Mouse (Mus musculus) testis, postnatal 14 days (tissue): ENCODE results near the gene Fez2.

Experiments used
- DNase-seq: peaks from one replicate; pipeline ENCODE4 v3.0.0; 2021; ENCODE audit warnings: low spot score

Fez2 gene

DNA sequence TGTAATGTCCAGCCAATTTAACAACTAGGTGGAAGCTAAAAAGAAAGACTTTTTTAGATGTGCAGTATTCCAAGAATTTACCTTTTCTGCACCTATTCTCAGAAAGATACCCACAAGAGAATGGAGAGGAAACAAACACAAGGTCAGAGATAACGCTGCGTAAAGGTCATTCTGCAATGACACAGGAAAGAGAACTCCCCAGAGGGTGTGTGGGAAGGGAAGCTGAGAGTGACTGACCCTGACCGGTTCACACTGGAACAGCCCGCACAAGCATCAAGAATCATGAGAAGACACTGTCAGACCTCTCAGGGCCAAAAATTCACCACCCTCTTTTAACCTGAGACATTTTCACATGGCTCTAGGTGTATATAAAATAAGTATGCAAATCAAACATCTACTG is 10.4 kb downstream of the Fez2 start:
- DNase-seq, result no peak

DNA sequence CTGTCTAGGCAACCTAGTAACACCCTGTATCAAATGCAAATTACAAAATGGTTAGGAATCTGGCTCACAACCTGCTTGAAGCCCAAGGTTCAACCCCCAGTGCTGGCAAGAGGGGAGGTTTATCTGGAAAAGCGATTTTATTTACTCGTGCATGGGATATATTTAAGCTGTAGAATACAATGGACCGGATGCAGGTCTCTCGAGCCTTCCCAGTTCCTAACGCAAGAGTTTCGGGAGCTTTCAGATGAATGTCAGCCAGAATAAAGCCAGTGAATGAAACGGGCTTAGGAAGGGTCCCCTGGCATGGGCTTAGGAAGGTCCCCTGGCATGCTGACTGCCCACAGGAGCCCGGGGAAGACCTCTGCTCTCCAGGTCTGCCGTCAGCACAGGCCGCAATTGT is 11.1 kb downstream of the Fez2 start:
- DNase-seq, result no peak

DNA sequence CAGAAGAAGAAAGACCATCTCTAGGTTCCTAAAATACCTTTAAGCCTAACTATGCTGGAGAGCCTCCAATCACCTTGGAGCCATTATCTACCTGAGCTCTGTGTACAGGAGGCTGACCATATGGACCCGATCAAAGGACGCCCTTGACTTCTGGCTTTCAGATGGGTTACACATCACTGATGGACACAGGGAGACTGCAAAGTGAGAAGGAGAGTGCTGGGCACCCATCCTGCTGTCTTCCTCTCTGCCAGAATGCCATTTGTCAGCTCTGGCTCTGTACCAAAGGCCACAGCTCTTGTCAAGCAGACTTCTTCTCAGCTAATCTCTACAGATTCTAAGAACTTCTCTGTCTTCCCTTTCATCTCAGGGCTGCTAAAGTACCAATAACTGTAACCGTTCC is 12.6 kb downstream of the Fez2 start:
- no peak for DNase-seq

DNA sequence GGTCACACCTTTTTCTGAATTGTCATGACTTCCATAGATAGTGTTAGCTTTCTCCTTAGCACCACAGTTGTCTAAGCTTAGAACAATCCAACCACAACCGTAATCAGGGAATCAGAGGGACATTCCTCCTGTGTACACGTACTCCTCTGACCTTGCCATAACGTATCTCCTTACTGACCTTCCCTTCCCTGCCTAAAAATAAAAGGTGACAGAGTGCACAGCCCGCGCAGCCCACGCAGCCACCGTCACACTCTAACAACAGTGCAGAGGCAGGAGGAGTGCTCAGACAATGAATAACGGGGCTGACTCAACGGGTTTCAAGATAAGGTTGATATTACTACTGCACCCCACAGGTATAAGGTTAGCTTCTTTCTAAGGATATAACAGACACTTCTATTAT is 14.1 kb downstream of the Fez2 start:
- DNase-seq, result no peak

DNA sequence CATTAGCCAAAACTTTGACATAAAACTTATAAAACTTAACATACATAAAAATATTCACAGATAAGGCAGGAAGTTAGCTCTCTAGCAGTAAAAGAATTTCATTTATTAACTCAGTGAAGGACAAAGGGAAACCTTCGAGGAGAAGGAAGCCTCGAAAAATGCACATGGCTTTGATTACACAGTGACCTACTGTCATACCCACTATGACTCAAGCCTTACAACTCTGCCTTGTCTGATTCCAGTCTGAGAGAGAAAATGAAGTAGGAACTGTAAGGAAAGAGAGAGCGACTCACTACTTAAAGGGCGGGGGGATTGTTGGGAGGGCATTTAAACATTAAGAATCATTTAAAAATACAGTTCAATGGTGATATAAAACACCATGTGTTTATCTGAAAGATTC is 14.7 kb downstream of the Fez2 start:
- DNase-seq, result no peak

DNA sequence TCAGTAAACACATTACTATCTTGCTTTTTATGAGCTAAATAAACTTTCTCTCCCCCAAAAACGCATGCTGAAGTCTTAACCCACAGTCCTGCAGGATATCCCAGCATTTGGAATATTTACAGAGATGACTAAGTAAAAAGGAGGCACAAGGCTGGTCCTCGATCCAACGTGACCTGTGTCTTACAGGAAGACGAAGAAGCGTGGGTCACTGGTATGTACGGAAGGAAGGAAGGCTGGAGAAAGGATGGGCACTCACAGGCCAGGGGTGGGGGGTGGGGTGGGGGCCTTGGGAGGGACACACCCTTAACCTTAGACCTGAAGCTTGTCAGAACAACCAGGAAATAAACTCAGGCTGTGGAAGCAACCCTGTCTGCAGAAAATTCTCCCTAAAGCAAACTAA is 15.8 kb downstream of the Fez2 start:
- DNase-seq, result no peak

DNA sequence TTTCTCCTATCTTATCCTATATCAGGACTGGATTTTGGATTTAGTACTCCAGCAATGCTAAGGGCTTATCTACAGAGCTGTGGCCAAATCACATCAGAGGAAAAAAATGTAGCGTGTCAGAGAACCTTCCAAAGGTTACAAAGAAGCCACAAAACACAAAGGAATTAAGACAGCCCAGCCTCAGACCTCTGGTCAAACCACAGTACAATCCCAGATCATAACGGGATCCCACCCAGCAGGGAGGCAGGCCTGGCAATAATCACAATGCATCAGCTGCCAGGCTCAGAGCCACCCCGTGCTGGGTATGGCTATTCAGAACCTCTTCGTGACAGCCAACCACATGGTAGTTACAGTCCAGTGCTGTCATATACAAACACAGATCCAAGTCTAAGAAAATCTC is 16.2 kb downstream of the Fez2 start:
- DNase-seq, result no peak

DNA sequence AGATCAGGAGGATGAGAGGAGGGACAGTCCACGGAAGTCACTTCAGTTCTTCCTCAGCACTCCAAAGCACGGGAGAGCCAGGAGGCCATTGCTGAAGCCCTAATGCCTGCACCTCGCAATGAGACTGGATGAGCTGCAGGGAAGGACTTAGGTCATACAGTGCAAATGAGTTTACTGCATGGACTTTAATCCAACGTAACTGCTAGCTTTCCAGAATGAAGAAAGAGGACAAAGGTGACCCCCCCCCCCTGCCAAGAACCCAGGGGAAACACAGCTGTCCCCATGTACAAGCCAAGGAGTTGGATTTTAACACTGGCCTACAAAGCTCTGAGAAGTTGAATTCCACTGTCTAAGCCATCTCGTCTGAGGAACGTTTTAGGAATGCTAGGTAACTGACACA is 16.6 kb downstream of the Fez2 start:
- DNase-seq, result no peak

DNA sequence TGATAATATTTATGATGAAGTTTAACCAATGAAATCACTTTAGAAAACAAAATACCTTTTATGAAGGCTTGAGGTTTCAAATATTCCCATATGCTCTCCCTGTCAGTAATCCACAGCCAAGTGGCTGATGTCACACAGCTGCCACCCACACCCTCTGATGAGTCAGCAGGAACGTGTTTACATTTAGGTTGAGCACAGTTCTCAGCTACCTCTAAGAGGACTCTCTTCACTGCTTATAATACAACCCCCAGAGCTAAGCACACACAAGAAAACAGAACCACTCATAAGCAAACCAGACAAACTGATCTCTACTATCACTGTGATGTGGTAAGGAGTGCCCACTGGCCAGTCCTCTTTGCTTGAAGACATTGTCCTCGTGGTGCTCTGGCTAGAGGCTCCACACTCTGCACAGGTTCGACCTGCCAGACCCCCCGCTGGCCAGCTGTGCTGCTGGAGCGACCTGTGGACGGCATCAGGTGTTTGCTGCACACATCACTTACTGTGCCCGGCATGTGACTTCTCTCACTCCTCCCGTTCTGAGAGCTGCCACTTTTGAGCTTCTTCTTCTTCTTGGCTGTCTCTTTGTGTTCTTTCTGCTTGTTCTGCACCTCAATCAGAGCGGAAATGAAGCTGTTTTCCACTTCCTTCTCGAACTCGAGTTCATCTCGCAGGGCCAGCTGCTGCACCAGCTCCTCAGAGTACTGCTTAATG is 17.7 kb downstream of the Fez2 start:
- no peak for DNase-seq

DNA sequence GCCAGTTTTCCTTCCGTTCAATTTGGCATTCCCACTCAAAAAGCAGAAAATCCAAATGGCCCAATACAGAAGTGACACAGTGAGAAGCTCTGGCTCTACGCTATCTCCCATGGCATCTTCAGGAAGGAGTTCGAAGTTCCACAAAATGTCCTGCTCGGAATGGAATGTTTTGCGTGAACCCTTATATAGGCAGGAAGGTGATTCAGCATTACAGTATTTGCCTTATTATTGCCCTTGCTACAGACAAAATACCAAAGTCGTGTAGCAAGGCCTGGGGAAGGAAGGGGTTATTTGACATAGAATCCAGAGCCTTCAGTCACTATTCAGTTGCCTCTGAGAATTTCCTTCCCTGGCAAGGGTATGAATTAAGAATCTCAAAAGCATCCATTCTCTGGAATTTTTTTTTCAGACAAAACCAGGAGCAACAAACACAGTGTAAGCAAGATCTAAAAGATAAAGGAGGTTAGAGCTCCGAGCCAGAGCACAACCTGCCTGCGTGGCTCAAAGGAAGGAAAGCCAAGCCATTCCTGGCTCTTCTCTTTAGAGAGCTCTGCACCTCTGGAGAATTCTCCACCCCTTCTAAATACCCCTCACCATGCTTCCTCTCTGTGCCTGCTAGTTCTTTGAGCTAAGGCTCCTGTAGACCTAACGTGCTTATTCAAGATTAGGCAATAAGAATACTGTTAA is 25.4 kb downstream of the Fez2 start:
- no peak for DNase-seq

DNA sequence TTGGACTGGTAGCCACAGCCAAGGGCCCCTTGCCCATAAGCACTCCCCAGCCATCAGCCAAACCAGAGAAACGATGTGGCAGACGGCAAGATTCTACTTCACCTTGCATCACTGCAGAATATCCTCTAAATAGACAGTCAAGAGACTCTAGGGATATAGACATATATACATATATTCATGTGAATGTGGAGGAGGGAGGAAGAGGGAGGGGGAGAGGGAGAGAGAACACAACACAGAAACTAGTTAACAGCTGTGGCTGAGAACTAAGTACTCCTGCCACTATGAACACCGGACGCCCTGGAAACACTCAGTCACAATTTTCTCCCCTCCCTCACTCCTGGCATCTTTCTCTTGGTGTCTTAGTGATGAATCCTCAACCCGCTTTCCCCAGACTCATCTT is 28.4 kb downstream of the Fez2 start:
- no peak for DNase-seq

DNA sequence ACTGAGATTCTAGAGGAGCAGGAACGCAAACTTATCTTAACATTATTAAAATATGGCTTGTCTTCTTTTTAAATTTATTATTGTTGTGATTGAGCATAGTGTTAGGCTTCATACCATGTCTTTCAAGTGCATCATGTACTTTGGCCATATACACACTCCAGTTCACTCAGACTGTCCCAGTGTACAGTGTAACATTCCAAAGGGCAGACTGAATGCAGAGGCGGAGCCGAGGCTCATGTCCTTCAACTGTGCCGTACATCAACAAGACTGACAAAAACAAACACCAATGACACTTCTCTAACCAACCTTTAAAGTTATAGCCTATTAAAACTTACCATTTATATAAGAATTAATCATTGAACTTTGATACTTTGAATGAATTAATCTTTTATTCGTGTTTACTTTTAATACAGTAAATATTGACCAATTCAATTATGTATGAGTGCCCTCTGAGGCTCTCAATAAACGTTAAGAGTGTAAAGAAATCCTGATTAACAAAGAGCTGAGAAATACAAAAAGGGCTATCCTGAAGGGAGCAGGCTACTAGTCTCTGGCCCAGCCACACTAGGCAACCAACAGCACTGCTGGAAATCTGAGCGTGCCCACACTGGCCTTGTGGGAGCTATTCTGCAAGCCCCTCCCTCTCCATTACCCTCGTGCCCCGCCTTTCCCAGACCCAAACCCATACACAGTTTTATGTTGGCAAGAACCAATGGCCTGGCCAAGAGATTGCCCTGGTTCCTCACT is 29.7 kb downstream of the Fez2 start:
- DNase-seq, result no peak

DNA sequence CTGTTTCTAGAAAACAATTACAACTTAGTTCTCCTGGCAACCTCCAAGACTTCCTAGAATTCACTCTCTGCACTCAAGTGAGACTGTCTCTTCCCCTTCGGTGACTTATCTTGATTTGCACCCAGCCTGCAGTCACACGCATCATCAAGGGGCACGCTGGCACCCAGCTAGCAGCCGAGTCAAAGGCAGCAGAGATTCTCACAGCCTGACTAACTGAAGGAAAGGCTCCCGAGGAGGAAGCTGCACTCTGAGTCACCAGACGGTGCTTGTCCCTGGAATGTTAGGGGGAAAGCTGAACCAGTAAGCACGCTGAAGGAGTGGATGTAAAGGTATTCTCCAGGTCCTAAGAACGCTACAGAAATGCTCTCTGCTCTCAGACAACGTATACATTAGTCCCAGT is 30.3 kb downstream of the Fez2 start:
- no peak for DNase-seq

DNA sequence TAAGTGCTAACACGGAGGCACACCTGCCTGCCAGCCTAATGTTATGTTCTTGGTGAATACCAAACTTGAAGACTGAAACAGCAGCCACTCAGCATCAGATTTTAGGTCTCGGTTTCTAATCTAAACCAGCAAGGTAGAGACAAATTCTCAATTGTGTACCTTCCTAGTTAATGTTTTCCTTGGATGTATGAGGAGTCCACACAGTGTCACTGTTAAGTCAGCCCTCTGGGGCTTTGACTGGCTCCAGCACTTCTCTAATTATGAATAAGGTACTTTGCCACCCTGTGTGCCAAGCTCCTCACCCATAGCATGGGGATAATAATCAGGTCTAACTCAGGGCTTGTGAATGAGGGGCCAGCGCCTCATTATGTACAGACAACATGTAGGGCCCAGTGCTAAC is 35.6 kb downstream of the Fez2 start:
- no peak for DNase-seq

DNA sequence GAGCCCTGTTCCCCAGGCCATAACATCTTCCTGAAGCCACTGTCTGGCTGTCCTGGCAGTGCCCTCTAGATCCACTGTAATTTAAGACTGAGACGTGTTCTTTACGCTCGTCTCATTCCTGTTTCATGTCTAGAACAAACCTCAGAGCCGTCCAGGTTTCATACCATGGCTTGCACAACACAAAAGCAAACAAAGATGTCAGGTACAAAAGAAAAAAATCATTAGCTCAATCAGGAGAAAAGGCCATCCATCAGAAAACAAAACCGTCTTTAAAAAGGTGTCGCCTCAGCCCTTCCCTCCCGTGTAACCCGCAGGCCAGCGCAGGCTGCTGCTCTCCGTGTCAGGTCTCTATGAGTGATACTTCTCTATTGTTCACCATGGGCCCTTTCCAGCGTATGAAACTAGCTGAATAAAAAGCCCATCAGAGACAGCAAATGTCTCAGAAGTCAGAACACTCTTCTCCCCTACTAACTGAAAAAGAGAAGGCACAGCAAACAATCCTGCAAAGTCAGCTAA is 38.2 kb downstream of the Fez2 start:
- DNase-seq, result no peak

DNA sequence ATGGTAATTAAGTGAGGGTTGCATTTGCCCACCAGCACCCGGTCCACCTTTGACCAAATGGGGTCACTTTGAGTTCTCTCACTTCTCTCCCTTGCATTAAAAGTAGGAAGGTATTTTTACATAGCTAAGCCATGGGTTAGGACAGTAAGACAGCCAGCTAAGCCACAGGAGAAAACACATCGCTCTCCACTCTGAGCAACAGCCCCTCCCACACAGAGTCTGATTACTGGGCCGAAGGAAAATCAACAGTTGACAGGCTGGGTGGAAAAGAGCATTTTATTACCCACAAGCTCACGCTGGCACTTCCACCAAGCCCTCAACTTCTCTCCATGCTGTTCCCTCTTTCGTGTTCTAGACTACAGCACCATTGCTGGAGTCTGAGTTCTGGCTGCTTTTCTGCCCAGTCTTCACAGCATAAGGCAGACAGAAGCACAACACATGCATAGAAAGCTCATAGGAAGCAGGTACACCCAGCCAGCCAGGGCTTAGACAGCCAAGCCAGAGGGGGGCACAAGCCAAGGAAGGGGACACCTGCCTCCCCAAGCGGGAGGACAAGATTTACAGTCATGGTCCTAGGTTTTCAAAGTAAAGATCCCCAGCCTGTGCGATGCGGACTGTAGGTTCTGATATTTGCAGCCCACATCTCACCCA is 38.7 kb downstream of the Fez2 start:
- no peak for DNase-seq

DNA sequence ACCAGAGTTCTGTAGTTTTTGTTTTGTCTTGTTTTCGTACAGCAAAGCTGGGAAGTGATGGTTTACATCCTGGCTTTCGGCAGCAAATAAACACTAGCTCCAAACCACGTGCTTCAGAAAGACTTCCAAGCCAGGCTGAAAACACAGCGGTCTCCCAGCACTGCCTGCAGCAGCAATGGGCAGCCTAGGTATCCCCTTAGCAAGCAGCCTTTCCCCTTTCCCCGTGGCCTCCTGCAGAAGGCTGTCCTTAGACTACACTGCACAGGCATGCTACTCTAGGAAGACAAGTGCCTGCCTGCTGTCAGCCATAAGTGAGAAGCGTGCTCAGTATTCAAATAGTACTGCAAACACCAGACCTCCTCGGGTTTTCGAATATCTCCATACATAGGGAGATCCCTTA is 41.4 kb downstream of the Fez2 start:
- DNase-seq, result no peak

DNA sequence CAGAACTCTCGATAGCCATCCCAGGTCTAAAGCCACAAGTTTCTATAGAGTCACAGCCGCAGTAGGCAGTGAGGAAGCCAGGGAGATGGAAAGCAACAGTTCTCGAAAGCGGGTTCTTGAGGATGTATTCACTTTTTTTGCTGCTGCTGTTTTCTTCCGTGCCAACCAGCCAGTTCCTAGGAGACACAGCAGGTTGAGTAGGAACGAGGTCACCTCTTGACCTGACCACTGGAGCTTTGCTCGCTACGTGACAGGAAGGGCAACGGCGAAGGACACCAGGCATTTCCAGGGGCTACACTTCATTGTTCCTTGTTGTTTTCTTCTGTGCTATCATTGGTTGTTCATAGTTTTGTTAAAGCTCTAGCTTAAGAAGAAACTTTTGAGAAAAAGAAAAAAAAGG is 43.2 kb downstream of the Fez2 start:
- DNase-seq, result no peak

DNA sequence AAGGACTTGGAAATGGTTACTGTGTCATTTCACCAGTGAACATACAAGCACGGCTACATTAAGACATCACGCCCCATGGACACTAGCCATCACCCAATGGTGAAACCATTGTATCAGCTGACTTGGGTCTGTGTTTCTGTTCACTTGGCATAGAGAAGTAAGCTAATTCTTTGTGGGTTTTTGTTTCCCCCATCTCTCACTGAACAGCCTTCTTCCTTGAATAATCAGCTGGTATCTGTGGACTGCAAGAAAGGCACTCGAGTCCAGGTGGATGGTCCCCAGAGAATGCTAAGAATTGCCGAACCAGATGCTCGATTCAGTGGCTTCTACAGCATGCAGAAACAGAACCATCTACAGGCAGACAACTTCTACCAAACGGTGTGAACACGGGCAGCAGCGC is 44.1 kb downstream of the Fez2 start:
- no peak for DNase-seq

DNA sequence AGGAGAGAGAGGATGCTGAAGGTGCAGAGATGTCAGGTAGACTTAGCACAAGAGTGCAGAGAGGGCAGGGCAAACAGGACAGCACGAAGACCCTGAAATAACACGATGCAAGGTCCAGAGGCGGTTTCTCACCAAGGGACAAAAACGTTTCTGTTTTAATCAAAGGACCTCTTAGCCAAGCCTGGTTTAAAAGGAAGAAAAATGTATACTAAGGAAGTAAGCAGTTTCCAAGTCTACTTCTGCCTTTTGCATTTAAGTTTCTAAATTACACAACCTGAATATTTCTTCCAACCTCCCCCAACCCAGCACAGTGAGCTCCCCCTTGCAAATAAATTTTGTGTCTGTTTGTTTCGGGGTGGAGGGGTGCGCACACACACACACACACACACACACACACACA is 44.8 kb downstream of the Fez2 start:
- DNase-seq, result no peak

DNA sequence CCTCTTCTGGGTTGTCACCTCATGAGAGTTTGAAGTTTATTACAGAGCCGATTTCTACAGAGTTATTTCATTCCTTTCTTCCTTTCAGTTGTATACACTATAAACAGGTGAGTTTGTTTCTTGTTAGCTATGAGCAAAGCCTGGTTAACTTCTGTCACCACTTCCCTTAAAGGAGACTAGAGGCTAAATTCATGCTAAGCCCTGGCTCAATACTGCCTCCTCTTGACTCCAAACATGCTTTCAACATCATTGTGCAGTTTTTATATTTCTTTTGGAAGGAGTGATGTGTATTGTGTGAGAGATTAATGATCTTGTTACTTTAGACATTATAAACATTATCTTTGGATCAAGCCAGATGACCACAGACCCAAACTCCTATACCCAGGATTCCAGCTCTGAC is 47.5 kb downstream of the Fez2 start:
- no peak for DNase-seq

DNA sequence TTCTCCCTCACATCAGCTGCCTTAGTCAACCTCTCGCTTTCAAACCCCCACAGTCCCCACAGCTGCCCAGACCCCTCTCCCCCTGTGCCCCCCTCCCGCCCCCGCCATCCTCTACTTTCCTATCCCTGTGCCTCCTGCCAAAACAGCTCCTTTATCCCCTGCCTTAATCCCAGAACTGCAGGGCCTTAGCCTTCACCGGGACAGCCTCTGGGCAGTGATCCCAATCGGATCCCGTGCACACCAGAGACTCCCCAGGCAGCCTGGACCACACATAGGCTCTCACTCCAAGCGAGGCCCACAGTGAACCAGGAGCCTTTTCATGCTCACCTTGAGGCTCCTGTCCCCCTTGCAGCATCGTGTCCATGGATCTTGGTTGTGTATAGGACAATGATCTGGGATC is 49.5 kb downstream of the Fez2 start:
- DNase-seq, result no peak

DNA sequence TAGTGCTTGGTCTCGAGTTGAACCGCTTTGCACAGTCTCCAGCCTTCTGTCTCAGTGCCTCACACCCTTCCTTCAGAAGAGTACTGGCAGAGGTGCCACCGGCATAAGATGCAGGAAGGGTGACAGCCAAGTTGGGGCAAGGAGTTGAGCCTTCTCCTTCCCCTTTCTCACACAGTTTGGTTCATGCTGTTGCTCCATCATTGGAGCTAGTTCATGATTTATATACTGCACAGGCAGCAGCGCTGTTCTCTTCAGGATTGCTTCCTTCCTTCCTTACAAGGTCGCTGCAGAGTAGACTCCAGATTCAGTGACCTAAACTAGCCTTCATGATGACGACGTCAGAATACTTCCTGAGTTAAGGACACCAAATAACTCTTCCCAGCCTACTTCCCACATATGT is 51.9 kb downstream of the Fez2 start:
- DNase-seq, result no peak
